Mouse (Mus musculus) ES-Bruce4 (cell line): ENCODE measurements at regions not wholly inside any gene's neighbourhood (a gene's known extent, or its start where the extent isn't known, plus 50 kb on each side); places are given as distances from the start of the nearest gene placed in this dataset.

ENCODE experiments used
- H3K27ac ChIP-seq: 2 replicates; pipeline ENCODE4 v1.5.1; 2012; ENCODE audit warnings: low read length, inconsistent platforms; ENCODE audit not compliant: insufficient read depth
- H3K27me3 ChIP-seq: 2 replicates; pipeline ENCODE4 v1.6.1; 2012; ENCODE audit warnings: mild to moderate bottlenecking, low read length, inconsistent platforms; ENCODE audit not compliant: control insufficient read depth, poor library complexity, insufficient read depth, severe bottlenecking
- H3K36me3 ChIP-seq: 2 replicates; pipeline ENCODE4 v1.6.1; 2012; ENCODE audit warnings: inconsistent platforms, mild to moderate bottlenecking, low read length, moderate library complexity; ENCODE audit not compliant: control insufficient read depth, poor library complexity, insufficient read depth, severe bottlenecking
- H3K4me1 ChIP-seq: one replicate; pipeline ENCODE4 v1.8.1; 2011; ENCODE audit warnings: low read length; ENCODE audit not compliant: control insufficient read depth, insufficient read depth
- H3K4me3 ChIP-seq: 2 replicates; pipeline ENCODE4 v1.5.1; 2011; ENCODE audit warnings: low read depth, mild to moderate bottlenecking, low read length
- H3K9ac ChIP-seq: 2 replicates; pipeline ENCODE4 v1.6.1; 2012; ENCODE audit warnings: low read depth, mild to moderate bottlenecking, inconsistent platforms; ENCODE audit not compliant: poor library complexity, severe bottlenecking
- H3K9me3 ChIP-seq: replicated peaks from 2 replicates; pipeline ENCODE4 v1.6.1; 2012; ENCODE audit warnings: mild to moderate bottlenecking, low read length, inconsistent platforms; ENCODE audit not compliant: control insufficient read depth, poor library complexity, insufficient read depth, severe bottlenecking
- CTCF ChIP-seq: IDR thresholded peaks from one replicate; pipeline ENCODE4 v1.8.1; 2011; ENCODE audit warnings: low read depth, low read length
- EP300 ChIP-seq: IDR thresholded peaks from 2 replicates; pipeline ENCODE4 v1.6.1; 2011; ENCODE audit warnings: low read depth, low read length; ENCODE audit not compliant: insufficient read depth
- POLR2A ChIP-seq: IDR thresholded peaks from one replicate; pipeline ENCODE4 v1.8.1; 2011; ENCODE audit warnings: low read length; ENCODE audit not compliant: insufficient read depth

GRCm38 (mm10) chr3:101224091-101224490 is 63.6 kb downstream of the Cd2 start:
- Histone ChIP-seq H3K9me3 (no peaks in the 10 kb centered on the region), H3K27me3 (no peaks in the 10 kb centered on the region), H3K4me3 (peak overlapping the region; percentile 36; the same call in 1 of the 2 replicates), H3K36me3 (no peaks in the 10 kb centered on the region), H3K27ac (no peak overlapping the region), H3K9ac (no peak overlapping the region), H3K4me1 (no peaks in the 10 kb centered on the region)
- no peak for TF ChIP-seq POLR2A
- TF ChIP-seq EP300 = no peak
- TF ChIP-seq CTCF = peak; percentile 32

- Histone ChIP-seq H3K4me1 (no peaks in the 10 kb centered on the region), H3K9me3 (no peaks in the 10 kb centered on the region), H3K9ac (no peak overlapping the region), H3K36me3 (no peaks in the 10 kb centered on the region), H3K27ac (no peak overlapping the region), H3K27me3 (no peaks in the 10 kb centered on the region), H3K4me3 (no peak overlapping the region)
- TF ChIP-seq CTCF = peak; percentile 23
- no peak for TF ChIP-seq EP300
- TF ChIP-seq POLR2A = no peak
Observed at GRCm38 (mm10) chr3:101219897-101220296, 67.8 kb downstream of the Cd2 start.

GRCm38 (mm10) chr3:101216711-101217110 is 71.0 kb downstream of the Cd2 start:
- H3K9ac ChIP-seq = no peak overlapping the region

GRCm38 (mm10) chr3:101213212-101213562 is 74.6 kb downstream of the Cd2 start:
- Histone ChIP-seq H3K27me3 (no peaks in the 10 kb centered on the region), H3K9ac (no peak overlapping the region), H3K27ac (no peak overlapping the region), H3K9me3 (no peaks in the 10 kb centered on the region), H3K36me3 (no peaks in the 10 kb centered on the region), H3K4me1 (peaks cover 4% of the 10 kb centered on the region), H3K4me3 (no peak overlapping the region)
- no peak for TF ChIP-seq POLR2A
- TF ChIP-seq CTCF = no peak
- TF ChIP-seq EP300 = no peak

More at GRCm38 (mm10) chr3:101216711-101217110, 71.0 kb downstream of the Cd2 start:
- TF ChIP-seq POLR2A (no peak), EP300 (no peak), CTCF (no peak)
- Histone ChIP-seq H3K4me1 (peaks cover 4% of the 10 kb centered on the region), H3K27ac (no peak overlapping the region), H3K9me3 (no peaks in the 10 kb centered on the region), H3K4me3 (no peak overlapping the region), H3K36me3 (no peaks in the 10 kb centered on the region), H3K27me3 (no peaks in the 10 kb centered on the region)

- TF ChIP-seq CTCF = no peak
- TF ChIP-seq POLR2A = no peak
- TF ChIP-seq EP300 = no peak
- no peaks in the 10 kb centered on the region for H3K36me3 ChIP-seq
- no peak overlapping the region for H3K27ac ChIP-seq
- no peak overlapping the region for H3K4me3 ChIP-seq
- no peak overlapping the region for H3K9ac ChIP-seq
- no peaks in the 10 kb centered on the region for H3K9me3 ChIP-seq
- no peaks in the 10 kb centered on the region for H3K27me3 ChIP-seq
- H3K4me1 ChIP-seq = peaks cover 4% of the 10 kb centered on the region
Observed at GRCm38 (mm10) chr3:101212403-101213211, 75.1 kb downstream of the Cd2 start.

- no peaks in the 10 kb centered on the region for H3K9me3 ChIP-seq
- H3K4me1 ChIP-seq = peaks cover 4% of the 10 kb centered on the region
- no peak overlapping the region for H3K4me3 ChIP-seq
- H3K9ac ChIP-seq = no peak overlapping the region
- no peaks in the 10 kb centered on the region for H3K36me3 ChIP-seq
- H3K27me3 ChIP-seq = no peaks in the 10 kb centered on the region
- no peak for TF ChIP-seq EP300
- TF ChIP-seq POLR2A = no peak
- no peak for TF ChIP-seq CTCF
- H3K27ac ChIP-seq = no peak overlapping the region
Observed at GRCm38 (mm10) chr3:101211936-101212335, 75.8 kb downstream of the Cd2 start.
